Mouse (Mus musculus): ENCODE data around the gene Ahnak. TPM values are rescaled to one million over a fixed set of nuclear protein-coding genes. Genes with fewer than 3 reads are reported as not detected.
A peak's percentile ranks its signal among the peaks of the same experiment; 100 is the strongest.

Gene Ahnak
- polyA plus RNA-seq, 1 experiment from 2014 or later, result 22.2 TPM

DNA sequence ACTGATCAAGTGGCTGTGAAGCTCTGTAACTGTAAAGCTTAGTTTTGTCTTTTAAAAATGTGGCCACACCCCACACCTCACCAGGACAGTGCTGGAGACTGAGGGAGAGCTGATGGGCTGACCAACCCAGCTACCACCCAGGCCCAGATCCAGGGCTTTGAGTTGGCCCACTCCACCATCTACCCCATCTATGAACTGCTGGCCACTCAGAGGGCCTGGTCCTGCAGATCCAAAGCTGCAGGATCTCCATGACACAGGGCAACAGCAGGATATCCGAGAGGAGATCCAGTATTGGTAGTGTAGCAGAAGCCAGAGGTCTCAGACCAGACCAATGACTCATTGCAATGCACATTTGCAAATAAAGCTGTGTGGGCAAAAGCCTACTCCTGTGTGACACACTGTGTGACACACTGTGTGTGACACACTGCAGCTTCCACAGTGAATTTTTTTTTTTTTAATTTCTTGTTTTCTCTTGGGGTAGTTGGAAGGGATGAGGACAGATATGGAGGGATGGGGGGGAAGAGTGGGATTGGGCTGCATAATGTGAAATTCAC is 69.3 kb downstream of the Ahnak start:
- H3K27me3 ChIP-seq (replicated peaks; ENCODE audit: control insufficient read depth, insufficient read depth, low read length), result no peaks in the 10 kb centered on the region
- H3K4me2 ChIP-seq (ENCODE audit: low read length), result no peak overlapping the region
- no peaks in the 10 kb centered on the region for H3K36me3 ChIP-seq (ENCODE audit: control insufficient read depth, insufficient read depth, low read length)
- no peak overlapping the region for H3K4me3 ChIP-seq (ENCODE audit: low read depth, low read length)
- 68% methylated on average over 1 of the region's 1 CpGs for WGBS
- no peak overlapping the region for H3K27ac ChIP-seq (ENCODE audit: low read depth)
- no peak overlapping the region for H3K9ac ChIP-seq (ENCODE audit: low read length)
- no peak for DNase-seq (ENCODE audit: low spot score)
- ATAC-seq (replicated peaks; ENCODE audit: low FRiP score, low TSS enrichment, low read depth), result no peak
- H3K9me3 ChIP-seq (ENCODE audit: control insufficient read depth, low read length), result no peaks in the 10 kb centered on the region
- peaks cover 5% of the 10 kb centered on the region; the same call in 1 of the 2 replicates for H3K4me1 ChIP-seq (replicated peaks; ENCODE audit: control insufficient read depth, insufficient read depth, low read length)

DNA sequence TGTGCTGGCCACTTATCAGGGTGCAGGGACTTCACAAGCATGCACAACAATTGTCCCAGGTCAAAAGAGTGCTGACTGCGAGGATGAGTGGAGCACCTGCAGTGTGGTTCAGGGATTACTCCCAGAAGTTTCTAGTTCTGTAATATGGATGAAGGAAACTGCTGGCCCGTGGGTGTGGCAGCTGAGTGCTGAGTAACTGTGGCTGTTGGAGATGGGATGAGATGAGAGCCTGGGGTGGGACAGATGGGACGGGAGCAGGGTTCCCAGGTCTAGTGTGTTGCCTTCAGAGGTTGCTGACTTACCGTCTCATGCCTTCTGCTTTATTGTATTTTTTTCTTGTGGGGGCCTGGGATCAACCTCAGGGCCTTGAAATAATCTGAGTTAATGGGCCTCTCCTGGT is 69.9 kb downstream of the Ahnak start:
- ATAC-seq (replicated peaks; ENCODE audit: low FRiP score, low TSS enrichment, low read depth), result no peak
- no peak for DNase-seq (ENCODE audit: low spot score)
- WGBS, result 81% methylated on average over 4 of the region's 4 CpGs

DNA sequence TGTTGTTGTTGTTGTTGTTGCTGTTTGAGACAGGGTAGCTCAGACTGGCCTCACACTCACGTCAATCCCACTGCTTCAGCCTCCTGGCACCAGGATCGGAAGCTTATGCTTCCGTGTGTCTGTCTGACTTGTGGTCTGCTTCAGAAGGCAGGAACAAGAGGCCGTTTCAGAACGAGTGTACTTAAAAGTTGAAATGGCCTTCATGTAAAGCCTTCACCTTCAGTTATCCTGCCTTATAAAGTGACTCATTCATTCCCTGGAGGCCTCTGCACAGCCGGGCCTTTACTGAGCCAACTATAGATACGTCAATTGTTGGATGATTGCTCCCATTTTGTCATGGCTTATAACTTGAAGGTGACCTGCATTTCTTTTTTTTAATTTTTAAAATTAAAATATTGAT is 70.3 kb downstream of the Ahnak start:
- Histone ChIP-seq H3K9me3 (ENCODE audit: control insufficient read depth, low read length) (no peaks in the 10 kb centered on the region), H3K27ac (ENCODE audit: low read depth) (no peak overlapping the region), H3K27me3 (replicated peaks; ENCODE audit: control insufficient read depth, insufficient read depth, low read length) (no peaks in the 10 kb centered on the region), H3K4me2 (ENCODE audit: low read length) (no peak overlapping the region), H3K36me3 (ENCODE audit: control insufficient read depth, insufficient read depth, low read length) (no peaks in the 10 kb centered on the region), H3K4me3 (ENCODE audit: low read depth, low read length) (no peak overlapping the region), H3K9ac (ENCODE audit: low read length) (no peak overlapping the region), H3K4me1 (replicated peaks; ENCODE audit: control insufficient read depth, insufficient read depth, low read length) (0 out of 2 replicates have a peak, but pooled peaks cover 3% of the 10 kb centered on the region)
- ATAC-seq (replicated peaks; ENCODE audit: low FRiP score, low TSS enrichment, low read depth) (no peak), DNase-seq (ENCODE audit: low spot score) (no peak)
- 77% methylated on average over 7 of the region's 7 CpGs for WGBS

More for the DNA sequence above, 69.9 kb downstream of the Ahnak start:
- Histone ChIP-seq H3K27ac (ENCODE audit: low read depth) (no peak overlapping the region), H3K36me3 (ENCODE audit: control insufficient read depth, insufficient read depth, low read length) (no peaks in the 10 kb centered on the region), H3K27me3 (replicated peaks; ENCODE audit: control insufficient read depth, insufficient read depth, low read length) (no peaks in the 10 kb centered on the region), H3K9me3 (ENCODE audit: control insufficient read depth, low read length) (no peaks in the 10 kb centered on the region), H3K9ac (ENCODE audit: low read length) (no peak overlapping the region), H3K4me3 (ENCODE audit: low read depth, low read length) (no peak overlapping the region), H3K4me1 (replicated peaks; ENCODE audit: control insufficient read depth, insufficient read depth, low read length) (0 out of 2 replicates have a peak, but pooled peaks cover 3% of the 10 kb centered on the region), H3K4me2 (ENCODE audit: low read length) (no peak overlapping the region)

DNA sequence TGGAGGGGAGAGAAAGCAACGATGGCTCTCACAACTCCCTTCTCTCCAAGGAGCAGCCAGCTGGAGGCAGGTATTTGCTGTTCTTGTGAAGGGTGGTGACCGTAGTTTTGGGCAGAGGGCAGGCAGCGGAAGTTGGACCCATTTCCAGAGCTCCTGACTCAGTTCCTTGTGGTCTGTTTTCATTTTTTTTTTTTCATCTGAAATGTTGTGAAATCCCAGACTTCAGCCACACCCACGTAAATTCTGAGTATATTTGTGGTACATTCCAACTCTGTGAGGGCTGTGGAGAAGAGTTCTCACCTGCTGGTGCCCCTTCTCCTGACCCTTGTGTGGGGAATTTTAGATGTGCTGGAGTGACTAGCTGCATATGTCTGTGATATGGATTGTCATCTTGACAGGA is 71.0 kb downstream of the Ahnak start:
- 0 out of 2 replicates have a peak, but pooled peaks cover 5% of the 10 kb centered on the region for H3K4me1 ChIP-seq (replicated peaks; ENCODE audit: control insufficient read depth, insufficient read depth, low read length)
- H3K4me3 ChIP-seq (ENCODE audit: low read depth, low read length), result no peak overlapping the region
- H3K4me2 ChIP-seq (ENCODE audit: low read length), result no peak overlapping the region
- 77% methylated on average over 4 of the region's 4 CpGs for WGBS
- H3K27ac ChIP-seq (ENCODE audit: low read depth), result no peak overlapping the region
- H3K27me3 ChIP-seq (replicated peaks; ENCODE audit: control insufficient read depth, insufficient read depth, low read length), result no peaks in the 10 kb centered on the region
- ATAC-seq (replicated peaks; ENCODE audit: low FRiP score, low TSS enrichment, low read depth) (no peak), DNase-seq (ENCODE audit: low spot score) (no peak)
- H3K9me3 ChIP-seq (ENCODE audit: control insufficient read depth, low read length), result no peaks in the 10 kb centered on the region
- no peak overlapping the region for H3K9ac ChIP-seq (ENCODE audit: low read length)
- no peaks in the 10 kb centered on the region for H3K36me3 ChIP-seq (ENCODE audit: control insufficient read depth, insufficient read depth, low read length)

DNA sequence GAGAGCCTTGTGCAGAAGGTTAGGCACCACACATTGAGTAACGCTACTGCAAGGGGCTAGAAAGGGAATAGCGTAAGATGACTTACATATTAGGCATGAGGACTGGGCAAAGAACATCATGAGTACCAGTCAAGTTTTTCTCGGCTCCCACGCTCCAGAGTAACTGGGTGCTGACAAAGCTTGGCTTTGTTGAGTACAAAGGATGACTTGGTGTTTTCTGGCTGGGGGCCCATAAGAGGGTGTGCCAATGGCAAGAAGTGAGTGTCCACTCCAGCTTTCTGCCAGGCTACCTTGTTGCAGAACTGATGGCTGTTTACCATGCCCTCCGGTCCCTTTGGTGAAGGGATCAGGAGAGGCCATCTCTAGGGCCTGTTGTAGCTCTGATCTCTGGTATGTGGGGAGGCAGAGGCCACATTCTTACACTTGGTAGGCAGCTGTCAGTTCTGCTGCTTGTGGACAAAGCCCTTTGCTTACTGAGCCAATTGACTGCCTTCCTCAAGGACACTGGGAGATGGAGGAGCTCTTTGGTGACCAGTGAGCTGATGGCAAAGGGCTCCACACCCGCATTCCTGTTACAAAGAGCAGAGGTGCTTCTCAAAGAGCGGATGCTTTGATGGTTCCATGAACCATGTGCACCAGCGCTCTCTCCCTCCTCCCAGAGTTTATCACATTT is 72.3 kb downstream of the Ahnak start:
- H3K9ac ChIP-seq (ENCODE audit: low read length), result no peak overlapping the region
- ATAC-seq (replicated peaks; ENCODE audit: low FRiP score, low TSS enrichment, low read depth), result no peak
- H3K27me3 ChIP-seq (replicated peaks; ENCODE audit: control insufficient read depth, insufficient read depth, low read length), result no peaks in the 10 kb centered on the region
- no peak for DNase-seq (ENCODE audit: low spot score)
- no peak overlapping the region for H3K27ac ChIP-seq (ENCODE audit: low read depth)
- no peaks in the 10 kb centered on the region for H3K36me3 ChIP-seq (ENCODE audit: control insufficient read depth, insufficient read depth, low read length)
- H3K4me3 ChIP-seq (ENCODE audit: low read depth, low read length), result no peak overlapping the region
- H3K9me3 ChIP-seq (ENCODE audit: control insufficient read depth, low read length), result no peaks in the 10 kb centered on the region
- H3K4me2 ChIP-seq (ENCODE audit: low read length), result no peak overlapping the region
- 90% methylated on average over 8 of the region's 8 CpGs for WGBS
- H3K4me1 ChIP-seq (replicated peaks; ENCODE audit: control insufficient read depth, insufficient read depth, low read length), result peaks cover 13% of the 10 kb centered on the region

DNA sequence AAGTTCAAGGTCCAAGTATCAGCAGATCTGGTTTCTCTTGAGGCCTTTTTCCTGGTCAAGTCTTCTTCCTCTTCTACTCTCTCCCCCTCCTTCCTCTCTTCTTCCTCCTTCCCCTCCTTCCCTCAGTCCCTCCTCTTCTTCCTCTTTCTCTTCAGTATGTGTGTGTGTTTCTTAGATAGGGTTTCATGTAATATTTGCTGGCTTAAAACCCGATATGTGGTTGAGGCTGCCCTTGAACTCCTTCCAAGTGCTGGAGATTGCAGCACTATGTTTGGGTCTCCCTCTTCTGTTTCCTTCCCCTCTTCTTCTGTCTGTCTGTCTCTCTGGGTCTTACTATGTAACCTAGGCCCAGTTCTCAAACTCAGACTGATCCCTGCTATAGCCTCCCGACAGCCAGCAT is 73.7 kb downstream of the Ahnak start:
- no peak for ATAC-seq (replicated peaks; ENCODE audit: low FRiP score, low TSS enrichment, low read depth)
- Histone ChIP-seq H3K36me3 (ENCODE audit: control insufficient read depth, insufficient read depth, low read length) (no peaks in the 10 kb centered on the region), H3K9me3 (ENCODE audit: control insufficient read depth, low read length) (no peaks in the 10 kb centered on the region), H3K9ac (ENCODE audit: low read length) (no peak overlapping the region), H3K4me1 (replicated peaks; ENCODE audit: control insufficient read depth, insufficient read depth, low read length) (peaks cover 23% of the 10 kb centered on the region), H3K27me3 (replicated peaks; ENCODE audit: control insufficient read depth, insufficient read depth, low read length) (no peaks in the 10 kb centered on the region), H3K4me2 (ENCODE audit: low read length) (no peak overlapping the region), H3K27ac (ENCODE audit: low read depth) (no peak overlapping the region), H3K4me3 (ENCODE audit: low read depth, low read length) (no peak overlapping the region)
- DNase-seq (ENCODE audit: low spot score), result no peak
- 97% methylated on average over 2 of the region's 2 CpGs for WGBS

DNA sequence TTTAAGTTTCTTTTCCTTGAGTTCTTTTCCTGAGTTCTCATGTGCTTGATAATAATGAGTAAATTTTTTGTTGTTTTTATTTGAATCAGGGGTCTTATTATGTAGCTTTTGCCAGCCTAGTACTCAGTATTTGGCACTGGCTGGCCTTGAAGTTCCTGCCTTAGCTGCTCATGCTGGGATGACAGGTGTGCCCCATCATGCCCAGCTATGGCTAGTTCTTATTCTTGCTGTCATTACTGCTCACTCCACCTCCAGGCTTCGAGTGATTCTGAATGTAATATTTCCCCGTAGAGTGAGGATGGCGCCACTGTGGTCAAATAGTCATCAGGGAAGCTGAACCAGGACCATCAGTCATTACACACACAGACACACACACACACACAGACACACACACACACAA is 74.7 kb downstream of the Ahnak start:
- DNase-seq (ENCODE audit: low spot score), result no peak
- no peak for ATAC-seq (replicated peaks; ENCODE audit: low FRiP score, low TSS enrichment, low read depth)
- Histone ChIP-seq H3K9ac (ENCODE audit: low read length) (no peak overlapping the region), H3K27me3 (replicated peaks; ENCODE audit: control insufficient read depth, insufficient read depth, low read length) (no peaks in the 10 kb centered on the region), H3K4me1 (replicated peaks; ENCODE audit: control insufficient read depth, insufficient read depth, low read length) (peaks cover 23% of the 10 kb centered on the region), H3K9me3 (ENCODE audit: control insufficient read depth, low read length) (no peaks in the 10 kb centered on the region), H3K4me3 (ENCODE audit: low read depth, low read length) (no peak overlapping the region), H3K4me2 (ENCODE audit: low read length) (no peak overlapping the region), H3K36me3 (ENCODE audit: control insufficient read depth, insufficient read depth, low read length) (no peaks in the 10 kb centered on the region), H3K27ac (ENCODE audit: low read depth) (no peak overlapping the region)
- 88% methylated on average over 3 of the region's 3 CpGs for WGBS

DNA sequence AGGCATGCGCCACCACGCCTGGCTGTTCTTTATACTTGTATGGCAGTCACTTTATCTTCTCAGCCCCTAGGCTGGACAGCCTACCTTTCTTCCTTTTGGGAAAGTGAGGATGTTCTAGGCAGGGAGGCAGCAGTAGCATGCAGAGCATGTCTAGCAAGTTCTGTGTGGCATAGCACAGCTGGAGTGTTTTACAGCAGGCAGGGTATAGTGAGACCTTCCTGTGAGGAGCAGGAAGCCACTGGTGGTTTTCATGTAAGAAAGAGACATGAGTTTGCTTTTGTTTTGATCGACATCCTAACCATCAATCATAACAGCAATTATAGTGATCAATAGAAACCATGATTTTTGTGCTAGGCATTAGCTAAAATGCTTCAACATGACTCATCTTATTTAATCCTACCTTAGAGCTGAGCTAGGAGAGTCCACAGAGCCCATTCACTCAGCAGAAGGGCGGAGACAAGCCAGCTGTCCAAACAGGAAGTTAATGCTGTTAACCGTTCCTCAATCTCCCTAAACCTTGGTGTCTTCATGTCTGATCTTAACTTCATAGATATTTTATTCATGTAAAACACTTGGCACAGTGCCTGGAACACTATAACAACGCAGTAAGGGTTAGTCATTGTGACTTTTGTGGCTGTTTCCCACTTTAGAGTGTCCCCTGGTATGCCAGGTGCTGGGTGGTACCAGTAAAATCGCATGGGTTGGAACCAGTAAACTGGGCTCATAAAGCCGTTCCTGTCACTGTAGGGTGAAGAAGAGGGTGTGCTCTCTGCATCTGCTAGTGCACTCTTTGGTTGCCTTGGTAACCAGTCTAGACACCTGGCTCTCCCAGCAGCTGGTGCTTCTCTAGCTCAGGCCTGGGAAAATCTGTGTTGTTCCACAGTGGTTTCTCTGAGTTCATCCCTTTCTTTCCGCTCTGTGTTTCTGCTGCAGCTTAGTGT is 76.8 kb downstream of the Ahnak start:
- DNase-seq (ENCODE audit: low spot score), result peak; percentile 83
- ATAC-seq (replicated peaks; ENCODE audit: low FRiP score, low TSS enrichment, low read depth), result peak; percentile 88
- peaks cover 39% of the 10 kb centered on the region for H3K4me1 ChIP-seq (replicated peaks; ENCODE audit: control insufficient read depth, insufficient read depth, low read length)
- WGBS, result 29% methylated on average over 9 of the region's 9 CpGs
- no peaks in the 10 kb centered on the region for H3K36me3 ChIP-seq (ENCODE audit: control insufficient read depth, insufficient read depth, low read length)
- H3K27ac ChIP-seq (ENCODE audit: low read depth), result peak overlapping the region; percentile 87
- H3K4me3 ChIP-seq (ENCODE audit: low read depth, low read length), result no peak overlapping the region
- 0 out of 2 replicates have a peak overlapping the region, but pooled peaks have one; percentile 4 for H3K4me2 ChIP-seq (ENCODE audit: low read length)
- no peak overlapping the region for H3K9ac ChIP-seq (ENCODE audit: low read length)
- H3K9me3 ChIP-seq (ENCODE audit: control insufficient read depth, low read length), result no peaks in the 10 kb centered on the region
- H3K27me3 ChIP-seq (replicated peaks; ENCODE audit: control insufficient read depth, insufficient read depth, low read length), result no peaks in the 10 kb centered on the region
